Mouse (Mus musculus) forebrain, embryonic 12.5 days (tissue): ENCODE results near the gene Gm1043. TPM values are rescaled to one million over a fixed set of nuclear protein-coding genes. Genes with fewer than 3 reads are reported as not detected.

Experiments
- ATAC-seq: fragments of 200-750 bp; cut with Nextera tagmentation; 2 replicates; pipeline ENCODE4 v1.8.0; 2017; ENCODE audit warnings: moderate TSS enrichment; ENCODE audit not compliant: low FRiP score
- H3K27ac ChIP-seq: fragments of 300-500 bp; sonication (generic); 2 replicates; pipeline ENCODE4 v1.5.1; 2016; ENCODE audit warnings: mild to moderate bottlenecking
- H3K27me3 ChIP-seq: fragments of 300-500 bp; sonication (generic); 2 replicates; pipeline ENCODE4 v1.6.1; 2016; ENCODE audit warnings: mild to moderate bottlenecking
- H3K36me3 ChIP-seq: fragments of 300-500 bp; sonication (generic); replicated peaks from 2 replicates; pipeline ENCODE4 v1.6.1; 2016; ENCODE audit warnings: mild to moderate bottlenecking
- H3K4me1 ChIP-seq: fragments of 300-500 bp; sonication (generic); 2 replicates; pipeline ENCODE4 v1.6.1; 2016
- H3K4me2 ChIP-seq: fragments of 300-500 bp; sonication (generic); 2 replicates; pipeline ENCODE4 v1.6.1; 2016; ENCODE audit warnings: mild to moderate bottlenecking, moderate library complexity
- H3K4me3 ChIP-seq: fragments of 300-500 bp; sonication (generic); replicated peaks from 2 replicates; pipeline ENCODE4 v1.5.1; 2016; ENCODE audit warnings: mild to moderate bottlenecking
- H3K9ac ChIP-seq: fragments of 300-500 bp; sonication (generic); 2 replicates; pipeline ENCODE4 v1.6.1; 2016; ENCODE audit warnings: mild to moderate bottlenecking
- H3K9me3 ChIP-seq: fragments of 300-500 bp; sonication (generic); 2 replicates; pipeline ENCODE4 v1.6.1; 2016
- WGBS: fragments of 180-500 bp; shearing (Covaris S2); methylation state at CpG from one replicate; pipeline ENCODE4 v1.1.7; 2016; 5-methylcytosine and 5-hydroxymethylcytosine counted together
- polyA plus RNA-seq: library from polyadenylated mRNA; unstranded; fragments of >200 nt; fragmentation: Nextera tagmentation; extraction: Ambion mirVana; gene quantifications from 2 replicates; pipeline ENCODE4 v1.2.1, GENCODE M21; 2016

Gm1043 gene
- polyA plus RNA-seq, 1 experiment from 2014 or later: 0.29 TPM

DNA sequence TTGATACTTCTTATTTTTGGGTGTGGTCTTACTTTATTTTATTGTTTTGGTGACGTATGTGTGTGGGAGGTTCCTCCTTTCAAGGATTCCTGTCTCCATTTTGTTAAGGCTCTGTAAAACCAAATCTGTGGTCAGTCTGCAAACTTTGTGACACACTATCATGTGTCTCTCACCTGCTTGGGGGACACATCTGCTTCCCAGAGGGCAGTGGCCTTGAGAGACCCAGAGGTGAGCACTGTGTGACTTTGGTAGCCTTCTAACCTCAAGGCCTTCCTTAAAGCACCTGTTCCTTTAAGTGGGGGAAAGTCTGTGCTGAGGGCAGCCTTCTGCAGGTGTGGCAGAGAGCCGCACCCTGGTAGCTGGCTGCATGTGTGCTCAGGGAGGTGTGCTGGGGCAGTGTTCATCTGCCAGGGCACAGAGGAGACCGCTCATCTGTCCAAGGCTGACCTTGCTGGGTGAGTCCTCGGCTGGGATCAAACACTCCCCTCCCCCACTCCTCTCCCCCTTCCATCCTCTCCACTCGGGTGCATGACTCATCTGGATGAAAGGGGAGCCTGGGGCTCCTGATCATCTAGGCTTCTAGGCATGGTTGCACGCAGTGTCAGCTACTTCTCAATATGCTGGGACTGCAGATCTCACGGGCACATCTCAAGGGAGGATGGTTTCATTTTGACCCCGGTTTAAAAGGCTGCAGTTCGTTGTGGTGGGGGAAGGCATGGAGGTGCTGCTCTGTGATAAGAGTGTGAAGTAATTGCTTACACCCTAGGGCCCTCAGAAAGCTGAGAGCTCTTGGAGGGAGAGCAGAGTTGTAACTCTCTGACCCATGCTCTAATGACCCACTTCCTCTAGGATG lies 34.4 kb upstream of the Gm1043 start:
- Histone ChIP-seq H3K4me1 (0 out of 2 replicates have a peak, but pooled peaks cover 4% of the 10 kb centered on the region), H3K9ac (no peak overlapping the region), H3K9me3 (no peaks in the 10 kb centered on the region), H3K4me2 (no peak overlapping the region), H3K27ac (no peak overlapping the region), H3K4me3 (no peak overlapping the region), H3K36me3 (no peaks in the 10 kb centered on the region), H3K27me3 (no peaks in the 10 kb centered on the region)
- WGBS: 59% methylated on average over 9 of the region's 9 CpGs
- no peak for ATAC-seq

DNA sequence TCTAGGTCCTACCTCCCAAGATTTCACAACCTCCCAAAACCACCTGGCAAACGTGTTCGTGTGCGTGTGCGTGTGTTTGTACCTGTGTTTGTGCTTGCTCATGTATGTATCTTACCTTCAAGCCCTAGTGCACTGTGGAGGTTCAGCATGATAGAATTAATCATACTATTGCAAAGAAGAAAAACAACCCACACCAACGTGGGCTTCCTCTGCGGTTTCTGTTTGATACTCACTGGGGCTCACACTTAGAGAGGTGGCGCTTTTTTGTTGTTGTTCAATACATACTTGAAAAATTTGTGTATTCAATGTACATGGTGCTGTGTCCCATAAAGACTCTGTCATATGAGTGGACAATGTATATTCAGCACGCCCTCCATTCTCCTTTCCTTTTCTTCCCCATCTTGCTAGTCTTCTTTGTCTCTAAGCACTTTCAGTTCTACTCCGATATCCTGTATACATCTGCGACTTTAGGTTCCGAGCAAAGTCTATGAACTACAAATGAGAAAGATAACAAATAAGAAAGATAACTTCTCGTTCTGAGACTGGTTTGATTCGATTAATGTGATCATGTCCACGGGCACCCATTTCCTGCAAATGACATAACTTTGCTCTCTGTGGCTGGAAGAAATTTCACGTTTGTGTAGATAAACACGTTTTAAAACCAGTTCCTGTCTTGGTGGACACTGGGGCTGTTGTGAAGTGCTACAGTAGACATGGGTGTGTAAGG lies 33.6 kb upstream of the Gm1043 start:
- H3K4me3 ChIP-seq: no peak overlapping the region
- no peak overlapping the region for H3K4me2 ChIP-seq
- WGBS: 88% methylated on average over 16 of the region's 16 CpGs
- no peak for ATAC-seq
- no peaks in the 10 kb centered on the region for H3K27me3 ChIP-seq
- no peaks in the 10 kb centered on the region for H3K36me3 ChIP-seq
- H3K27ac ChIP-seq: no peak overlapping the region
- H3K9me3 ChIP-seq: no peaks in the 10 kb centered on the region
- no peak overlapping the region for H3K9ac ChIP-seq
- 0 out of 2 replicates have a peak, but pooled peaks cover 4% of the 10 kb centered on the region for H3K4me1 ChIP-seq

DNA sequence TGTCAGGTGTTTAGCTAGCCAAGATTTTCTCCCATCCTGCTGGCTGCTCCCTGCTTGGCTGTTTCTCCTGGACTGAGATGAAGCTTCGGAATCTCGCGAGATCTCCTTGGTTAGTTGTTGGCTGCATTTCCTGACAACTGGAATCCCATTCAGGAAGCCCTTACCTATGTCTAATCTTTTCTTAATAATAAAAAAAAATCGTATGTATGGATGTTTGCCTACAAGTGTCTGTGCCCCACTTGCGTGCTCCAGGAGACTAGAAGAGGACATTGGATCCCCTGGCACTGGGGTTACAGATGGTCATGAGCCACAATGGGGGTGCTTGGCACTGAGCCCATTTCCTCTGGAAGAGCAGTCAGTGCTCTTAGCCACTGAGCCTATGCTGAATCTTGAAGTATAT lies 32.3 kb upstream of the Gm1043 start:
- ATAC-seq: no peak

DNA sequence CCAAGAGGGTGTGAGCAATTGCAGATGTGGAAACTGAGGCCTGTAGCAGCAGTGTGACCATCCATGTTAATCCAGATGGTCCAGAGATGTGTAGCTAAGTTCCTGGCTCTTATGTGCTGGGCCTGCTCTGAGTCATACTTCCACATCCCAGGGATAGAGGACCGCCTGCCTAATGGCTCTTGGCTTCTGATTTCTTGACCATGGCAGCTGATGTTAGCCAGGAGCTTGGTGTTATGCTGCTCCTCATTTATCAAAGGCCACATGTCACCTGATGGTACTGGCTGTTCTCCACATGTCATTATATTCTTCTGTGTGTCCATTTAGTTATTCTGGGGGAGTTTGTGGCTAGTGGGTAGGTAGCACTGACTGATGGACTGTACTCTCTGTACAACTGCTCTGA lies 29.4 kb upstream of the Gm1043 start:
- WGBS: 86% methylated on average over 1 of the region's 1 CpGs
- H3K9ac ChIP-seq: no peak overlapping the region
- no peak overlapping the region for H3K27ac ChIP-seq
- no peaks in the 10 kb centered on the region for H3K36me3 ChIP-seq
- no peaks in the 10 kb centered on the region for H3K9me3 ChIP-seq
- 0 out of 2 replicates have a peak, but pooled peaks cover 2% of the 10 kb centered on the region for H3K4me1 ChIP-seq
- no peak overlapping the region for H3K4me2 ChIP-seq
- H3K4me3 ChIP-seq: no peak overlapping the region
- no peak for ATAC-seq
- no peaks in the 10 kb centered on the region for H3K27me3 ChIP-seq

More for the DNA sequence above, 32.3 kb upstream of the Gm1043 start:
- no peaks in the 10 kb centered on the region for H3K36me3 ChIP-seq
- H3K4me3 ChIP-seq: no peak overlapping the region
- no peak overlapping the region for H3K27ac ChIP-seq
- no peak overlapping the region for H3K9ac ChIP-seq
- 85% methylated on average over 5 of the region's 5 CpGs for WGBS
- H3K4me2 ChIP-seq: no peak overlapping the region
- H3K4me1 ChIP-seq: 0 out of 2 replicates have a peak, but pooled peaks cover 4% of the 10 kb centered on the region
- no peaks in the 10 kb centered on the region for H3K9me3 ChIP-seq
- H3K27me3 ChIP-seq: no peaks in the 10 kb centered on the region

DNA sequence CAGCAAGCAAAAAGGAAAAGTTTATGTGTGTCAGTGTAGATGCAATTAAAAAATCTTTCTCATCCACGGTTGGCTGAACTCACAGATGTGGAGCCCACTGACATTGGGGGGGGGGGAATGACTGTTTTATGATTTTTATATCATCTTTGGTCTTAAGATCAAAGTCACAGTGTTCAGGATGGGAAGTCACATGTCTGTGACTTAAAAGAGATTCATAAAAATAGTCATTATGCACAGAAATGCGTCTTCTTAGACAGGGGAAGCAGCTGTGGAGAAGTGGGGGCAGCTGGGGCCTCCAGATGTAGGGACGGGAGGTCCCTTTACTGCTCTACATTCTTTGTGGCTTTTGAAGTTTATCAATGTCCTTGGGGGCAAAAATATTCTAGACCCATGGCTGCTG lies 28.7 kb upstream of the Gm1043 start:
- H3K4me3 ChIP-seq: no peak overlapping the region
- no peak overlapping the region for H3K27ac ChIP-seq
- WGBS: 86% methylated on average over 3 of the region's 3 CpGs
- no peaks in the 10 kb centered on the region for H3K9me3 ChIP-seq
- no peak overlapping the region for H3K9ac ChIP-seq
- no peak for ATAC-seq
- H3K4me1 ChIP-seq: no peaks in the 10 kb centered on the region
- H3K27me3 ChIP-seq: no peaks in the 10 kb centered on the region
- H3K4me2 ChIP-seq: no peak overlapping the region
- no peaks in the 10 kb centered on the region for H3K36me3 ChIP-seq

DNA sequence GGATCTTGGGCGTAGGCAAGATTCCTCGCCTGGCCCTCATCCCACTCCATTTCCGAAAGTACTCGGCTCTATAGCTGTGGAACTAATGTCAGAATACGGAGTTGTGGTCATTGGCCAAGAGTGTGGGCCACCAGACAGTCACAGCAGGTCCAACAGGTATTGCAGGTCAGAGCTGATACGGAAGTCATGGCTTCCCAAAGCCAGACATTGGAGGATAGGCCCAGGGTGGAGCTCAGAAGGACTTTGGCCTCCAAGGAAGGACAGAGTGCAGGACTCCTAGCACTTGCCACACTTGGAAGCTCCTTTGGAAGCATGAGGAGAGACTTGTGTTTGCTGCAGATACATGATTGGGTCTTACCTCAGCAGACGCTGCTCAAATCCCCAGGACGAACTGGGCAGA lies 23.6 kb upstream of the Gm1043 start:
- no peak for ATAC-seq
- Histone ChIP-seq H3K4me1 (peaks cover 14% of the 10 kb centered on the region), H3K36me3 (no peaks in the 10 kb centered on the region), H3K27ac (no peak overlapping the region), H3K4me2 (no peak overlapping the region), H3K9me3 (no peaks in the 10 kb centered on the region), H3K27me3 (no peaks in the 10 kb centered on the region), H3K9ac (no peak overlapping the region), H3K4me3 (no peak overlapping the region)
- WGBS: 91% methylated on average over 8 of the region's 8 CpGs

DNA sequence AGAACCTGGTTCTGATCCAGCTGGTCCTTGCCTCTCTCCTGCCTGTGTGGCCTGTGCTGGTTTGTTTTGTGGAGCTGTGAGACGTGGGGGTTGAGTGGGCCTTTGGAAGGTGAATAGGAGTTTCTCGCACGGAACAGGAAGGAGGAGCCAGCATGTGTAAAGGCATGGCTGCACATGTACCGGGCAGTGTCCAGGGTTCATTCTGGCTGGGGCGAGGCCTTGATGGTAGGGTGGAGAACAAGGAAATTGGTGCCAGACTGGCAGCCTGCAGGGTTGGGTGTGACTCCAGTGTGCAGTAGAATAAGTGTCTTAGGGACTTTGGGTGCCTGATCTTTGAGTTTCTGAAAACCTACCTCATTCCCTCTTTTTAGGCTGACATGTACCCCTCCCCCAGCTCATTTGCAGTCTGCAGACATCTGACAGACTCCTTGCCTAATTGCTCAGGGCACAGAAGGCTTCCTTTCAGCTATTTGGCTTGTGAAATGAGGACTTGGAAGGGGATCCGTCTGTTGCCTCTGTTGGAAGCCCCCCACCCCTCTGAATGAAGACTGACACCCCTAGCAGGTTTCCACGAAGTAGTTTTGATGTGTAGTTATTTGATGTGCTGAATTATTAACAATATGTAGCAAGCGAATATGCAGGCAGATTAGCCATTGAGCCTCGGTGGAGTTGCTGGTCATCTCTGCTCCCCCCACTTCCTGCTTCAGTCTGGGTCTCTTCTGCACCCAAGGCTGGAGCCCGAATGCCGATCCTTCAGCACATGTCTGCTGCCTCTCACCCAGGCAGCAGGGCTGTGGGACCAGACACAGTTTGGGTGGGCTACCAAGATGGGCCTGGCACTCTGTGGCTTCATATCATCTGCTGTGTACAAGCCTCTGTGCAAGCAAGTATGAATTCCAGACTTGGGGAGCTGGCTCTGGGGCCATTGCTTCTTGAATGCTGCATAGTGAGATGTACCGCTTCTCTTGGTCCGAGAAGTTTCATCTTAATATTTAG lies 20.4 kb upstream of the Gm1043 start:
- H3K36me3 ChIP-seq: no peaks in the 10 kb centered on the region
- WGBS: 53% methylated on average over 13 of the region's 13 CpGs
- H3K9ac ChIP-seq: no peak overlapping the region
- H3K4me2 ChIP-seq: no peak overlapping the region
- ATAC-seq: peak; percentile 61; the same call in 1 of the 2 replicates
- H3K27ac ChIP-seq: peak overlapping the region; percentile 53; the same call in 1 of the 2 replicates
- H3K9me3 ChIP-seq: no peaks in the 10 kb centered on the region
- no peak overlapping the region for H3K4me3 ChIP-seq
- peaks cover 14% of the 10 kb centered on the region for H3K4me1 ChIP-seq
- H3K27me3 ChIP-seq: no peaks in the 10 kb centered on the region

DNA sequence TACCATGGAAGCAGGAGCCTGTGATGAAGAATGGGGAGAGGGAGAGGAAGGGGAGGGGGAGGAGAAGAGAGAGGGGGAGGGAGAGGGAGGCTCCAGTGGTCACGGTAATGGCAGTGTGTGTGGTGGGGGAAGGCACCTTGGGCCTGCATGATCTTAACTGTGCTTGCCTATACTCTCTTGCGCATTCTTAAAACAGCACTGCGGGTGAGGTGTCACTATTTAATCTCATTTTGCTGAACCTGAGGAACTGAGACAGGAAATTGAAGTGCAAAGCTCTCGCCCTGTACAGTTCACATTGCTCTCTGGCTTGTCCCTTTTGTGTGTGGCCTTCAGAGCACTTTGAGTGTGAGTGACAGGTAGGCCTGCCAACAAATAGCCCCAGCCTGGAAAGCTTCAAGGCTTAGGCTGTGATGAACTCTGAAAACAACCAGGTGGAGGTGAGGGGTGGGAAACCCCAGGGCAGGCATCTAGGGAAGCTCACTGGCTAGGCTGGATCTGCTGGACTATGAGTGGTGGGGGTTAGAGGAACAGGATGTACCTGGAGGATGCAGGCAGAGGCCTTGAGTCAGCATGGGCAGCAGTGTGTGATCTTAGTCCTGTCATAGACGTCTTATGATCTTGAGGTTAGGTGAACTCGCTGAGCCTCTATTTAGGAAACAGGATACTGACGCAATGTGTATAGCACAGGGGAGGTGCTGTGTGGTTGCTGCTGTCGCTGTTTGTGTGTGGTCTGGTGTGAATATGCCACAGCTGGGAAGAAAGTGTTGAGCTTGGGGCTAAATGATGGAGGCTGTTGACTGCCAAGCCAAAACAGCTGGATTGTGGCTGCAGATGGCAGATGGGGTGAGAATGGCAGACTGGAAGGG lies 18.2 kb upstream of the Gm1043 start:
- no peaks in the 10 kb centered on the region for H3K36me3 ChIP-seq
- no peak overlapping the region for H3K4me2 ChIP-seq
- H3K9me3 ChIP-seq: no peaks in the 10 kb centered on the region
- peaks cover 14% of the 10 kb centered on the region for H3K4me1 ChIP-seq
- no peak overlapping the region for H3K4me3 ChIP-seq
- 74% methylated on average over 8 of the region's 8 CpGs for WGBS
- H3K27ac ChIP-seq: no peak overlapping the region
- no peak overlapping the region for H3K9ac ChIP-seq
- ATAC-seq: no peak
- H3K27me3 ChIP-seq: no peaks in the 10 kb centered on the region

DNA sequence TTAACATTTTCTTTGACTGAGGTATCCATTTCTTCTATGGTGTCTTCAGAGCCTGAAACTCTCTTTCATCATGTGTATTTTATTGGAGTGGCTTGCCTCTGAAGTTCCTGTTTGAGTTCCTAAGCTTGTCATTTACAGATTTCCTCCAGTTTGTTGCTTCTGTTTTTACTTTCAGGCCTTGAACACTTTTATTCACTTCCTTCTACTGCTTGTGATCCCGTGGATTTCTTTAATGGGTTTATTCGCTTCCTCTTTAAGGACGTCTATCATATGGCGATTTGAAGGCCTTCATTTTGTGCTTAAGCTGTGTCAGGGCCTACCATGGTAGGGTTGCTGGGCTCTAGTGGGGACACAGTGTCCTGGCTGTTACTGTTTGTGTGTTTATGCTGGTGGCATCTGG lies 11.5 kb upstream of the Gm1043 start:
- Histone ChIP-seq H3K4me3 (no peak overlapping the region), H3K4me1 (peaks cover 8% of the 10 kb centered on the region), H3K27ac (no peak overlapping the region), H3K27me3 (peaks cover 12% of the 10 kb centered on the region), H3K9me3 (no peaks in the 10 kb centered on the region), H3K36me3 (no peaks in the 10 kb centered on the region), H3K9ac (no peak overlapping the region), H3K4me2 (no peak overlapping the region)
- no peak for ATAC-seq
- WGBS: 92% methylated on average over 4 of the region's 4 CpGs

DNA sequence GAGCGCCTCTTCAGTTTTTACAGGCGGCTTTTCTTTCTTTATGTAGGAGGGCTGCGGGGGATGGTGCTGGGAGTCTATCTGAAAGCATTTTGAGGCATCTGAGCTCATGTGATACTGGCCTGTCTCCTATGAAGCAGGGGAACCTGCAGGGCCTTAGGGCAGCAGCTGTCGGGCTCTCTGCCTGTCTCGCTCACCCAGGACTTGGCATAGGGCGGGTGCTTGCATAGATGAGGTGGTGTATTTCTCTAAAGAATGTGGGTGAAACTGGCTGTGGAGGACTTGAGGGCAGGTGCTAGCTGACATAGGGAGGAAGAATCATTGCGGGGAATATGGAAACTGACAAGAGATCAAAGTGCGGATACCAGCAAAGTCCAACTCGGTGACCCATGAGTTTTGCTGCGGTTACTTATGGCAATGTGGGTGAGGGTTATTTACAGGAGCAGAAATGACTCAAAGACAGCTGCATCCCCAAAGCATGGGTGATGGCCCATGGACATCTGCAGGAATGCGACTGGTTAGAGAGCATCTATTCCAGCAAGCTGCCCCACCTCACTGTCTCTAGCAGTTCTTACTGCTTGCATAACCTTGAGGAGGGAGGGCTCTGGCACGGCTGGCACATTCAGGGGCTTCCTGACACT lies 8.4 kb upstream of the Gm1043 start:
- no peak overlapping the region for H3K27ac ChIP-seq

DNA sequence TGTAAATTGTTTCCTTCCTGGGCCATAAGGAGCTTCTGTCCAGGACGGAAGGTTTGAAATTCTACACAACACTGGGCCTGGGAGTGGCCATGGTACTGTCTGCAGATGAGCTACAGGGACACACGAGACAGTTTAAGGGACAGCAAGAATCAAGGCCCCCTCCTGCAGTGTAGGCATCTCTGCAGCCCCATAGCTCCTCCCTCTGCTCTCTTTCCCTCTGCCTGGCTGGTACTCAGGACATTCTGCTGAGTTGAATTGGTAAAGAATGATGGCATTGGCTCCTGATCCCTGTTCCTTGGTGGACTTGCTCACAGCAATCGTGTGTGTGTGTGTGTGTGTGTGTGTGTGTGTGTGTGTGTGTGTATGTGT lies 7.9 kb upstream of the Gm1043 start:
- H3K27me3 ChIP-seq: peaks cover 12% of the 10 kb centered on the region
- 50% methylated on average over 3 of the region's 3 CpGs for WGBS
- H3K9me3 ChIP-seq: no peaks in the 10 kb centered on the region
- no peak for ATAC-seq
- H3K9ac ChIP-seq: no peak overlapping the region
- H3K36me3 ChIP-seq: no peaks in the 10 kb centered on the region
- peaks cover 14% of the 10 kb centered on the region for H3K4me1 ChIP-seq
- no peak overlapping the region for H3K27ac ChIP-seq
- no peak overlapping the region for H3K4me2 ChIP-seq
- H3K4me3 ChIP-seq: no peak overlapping the region

More for the DNA sequence above, 8.4 kb upstream of the Gm1043 start:
- Histone ChIP-seq H3K9ac (no peak overlapping the region), H3K27me3 (peaks cover 12% of the 10 kb centered on the region), H3K36me3 (no peaks in the 10 kb centered on the region), H3K4me3 (no peak overlapping the region), H3K9me3 (no peaks in the 10 kb centered on the region), H3K4me2 (no peak overlapping the region), H3K4me1 (peaks cover 9% of the 10 kb centered on the region)
- 52% methylated on average over 12 of the region's 12 CpGs for WGBS
- no peak for ATAC-seq
